Mouse (Mus musculus) regulatory T cell (primary cell): ENCODE results near the gene Gen1.

Source experiments
- in situ Hi-C: fragments of 300-600 bp; cut with MboI, MseI; formaldehyde crosslinking; loops from one replicate; pipeline ENCODE4 v1.15.1; 2025; ENCODE audit warnings: high pct_unique_total_duplicates

Gen1 gene

GRCm38 (mm10) chr12:11265382-11266281 lies at the start of gene Gen1, which contains the start of gene Smc6:
Gen1 (minus strand) TSS chr12:11265801.
Smc6 (plus strand) TSS chr12:11265886.
- in situ Hi-C loops: no loop called here

GRCm38 (mm10) chr12:11313840-11314239 lies 48.2 kb upstream of the Gen1 start:
- in situ Hi-C loops: no loop called here

- in situ Hi-C loops: no loop called here
Measured at GRCm38 (mm10) chr12:11311106-11311505, 45.5 kb upstream of the Gen1 start.

GRCm38 (mm10) chr12:11306753-11307645 lies 41.4 kb upstream of the Gen1 start:
- in situ Hi-C loops: no loop called here

GRCm38 (mm10) chr12:11300858-11301257 lies 35.3 kb upstream of the Gen1 start:
- in situ Hi-C loops: no loop called here

GRCm38 (mm10) chr12:11286382-11286781 lies 20.8 kb upstream of the Gen1 start:
- in situ Hi-C loops: no loop called here

GRCm38 (mm10) chr12:11281584-11281983 lies 16.0 kb upstream of the Gen1 start:
- in situ Hi-C loops: no loop called here

- in situ Hi-C loops: no loop called here
Measured at GRCm38 (mm10) chr12:11279886-11280285, 14.3 kb upstream of the Gen1 start.

GRCm38 (mm10) chr12:11277207-11277606 lies 11.6 kb upstream of the Gen1 start:
- in situ Hi-C loops: no loop called here

- in situ Hi-C loops: no loop called here
Measured at GRCm38 (mm10) chr12:11276632-11277031, 11.0 kb upstream of the Gen1 start.

- in situ Hi-C loops: no loop called here
Measured at GRCm38 (mm10) chr12:11273185-11273584, 7.6 kb upstream of the Gen1 start.

- in situ Hi-C loops: no loop called here
Measured at GRCm38 (mm10) chr12:11272568-11272967, 7.0 kb upstream of the Gen1 start.

- in situ Hi-C loops: no loop called here
Measured at GRCm38 (mm10) chr12:11267030-11267429, 1.4 kb upstream of the Gen1 start.

GRCm38 (mm10) chr12:11266282-11266985 lies 833 bp upstream of the Gen1 start:
- in situ Hi-C loops: no loop called here

- in situ Hi-C loops: no loop called here
Measured at GRCm38 (mm10) chr12:11264895-11265294, 706 bp downstream of the Gen1 start.

- in situ Hi-C loops: no loop called here
Measured at GRCm38 (mm10) chr12:11250322-11250721, 15.3 kb downstream of the Gen1 start.

GRCm38 (mm10) chr12:11247460-11247859 lies 18.1 kb downstream of the Gen1 start:
- in situ Hi-C loops: no loop called here

- in situ Hi-C loops: no loop called here
Measured at GRCm38 (mm10) chr12:11235996-11236395, 29.6 kb downstream of the Gen1 start.

- in situ Hi-C loops: no loop called here
Measured at GRCm38 (mm10) chr12:11230267-11230666, 35.3 kb downstream of the Gen1 start.

GRCm38 (mm10) chr12:11226529-11227268 lies 38.9 kb downstream of the Gen1 start:
- in situ Hi-C loops: no loop called here

- in situ Hi-C loops: no loop called here
Measured at GRCm38 (mm10) chr12:11226123-11226522, 39.5 kb downstream of the Gen1 start.
